Mouse (Mus musculus) erythroblast, embryonic 14.5 days (primary cell): ENCODE results near the gene Hdac1. TPM values are rescaled to one million over a fixed set of nuclear protein-coding genes. Genes with fewer than 3 reads are reported as not detected.
"Not testable (repeated sequence)": the region's sequence is repeated elsewhere in the genome, so short reads cannot be mapped to it uniquely, and the experiment has no call there.

Experiments used
- H3K27me3 ChIP-seq: 2 replicates; pipeline ENCODE4 v1.6.1; 2012; ENCODE audit warnings: inconsistent platforms; ENCODE audit not compliant: control insufficient read depth
- H3K36me3 ChIP-seq: 2 replicates; pipeline ENCODE4 v1.6.1; 2012; ENCODE audit warnings: mild to moderate bottlenecking, inconsistent platforms; ENCODE audit not compliant: control insufficient read depth
- H3K4me1 ChIP-seq: 2 replicates; pipeline ENCODE4 v1.6.1; 2012; ENCODE audit warnings: inconsistent platforms; ENCODE audit not compliant: control insufficient read depth
- H3K4me3 ChIP-seq: replicated peaks from 2 replicates; pipeline ENCODE3; 2012; ENCODE audit warnings: moderate library complexity, mild to moderate bottlenecking, inconsistent platforms
- H3K9me3 ChIP-seq: 2 replicates; pipeline ENCODE4 v1.6.1; 2012; ENCODE audit warnings: low read length, inconsistent platforms, mixed read lengths; ENCODE audit not compliant: control insufficient read depth
- GATA1 ChIP-seq: IDR thresholded peaks from 2 replicates; pipeline ENCODE4 v1.6.1; 2012; ENCODE audit warnings: low read length, inconsistent platforms, mixed read lengths
- TAL1 ChIP-seq: IDR thresholded peaks from 3 replicates; pipeline ENCODE4 v1.6.1; 2012; ENCODE audit warnings: low read length, inconsistent platforms, mixed read lengths
- polyA plus RNA-seq: library from polyadenylated mRNA; stranded (reverse); fragments of >175 nt; gene quantifications from 2 replicates; pipeline ENCODE4 v1.2.3, GENCODE M21; 2012

The Hdac1 gene
- polyA plus RNA-seq, 1 experiment = 9.2 TPM

DNA sequence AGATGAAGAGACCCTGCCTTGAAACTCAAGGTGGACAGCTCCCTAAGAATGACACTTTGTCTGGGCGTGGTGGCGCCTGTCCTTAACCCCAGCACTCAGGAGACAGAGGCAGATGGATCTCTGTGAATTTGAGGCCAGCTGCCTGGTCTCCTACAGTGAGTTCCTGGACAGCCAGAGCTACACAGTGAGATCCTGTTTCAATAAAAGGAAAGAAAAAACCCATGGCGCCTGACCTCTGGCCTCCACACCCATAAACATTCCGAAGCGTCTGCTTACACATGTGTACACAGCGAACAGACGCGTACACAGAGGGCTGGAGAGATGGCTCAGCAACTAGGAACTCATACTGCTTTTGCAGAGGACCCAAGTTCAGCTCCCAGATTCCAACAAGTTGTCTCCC is 21.2 kb upstream of the Hdac1 start:
- H3K9me3 ChIP-seq = no peaks in the 10 kb centered on the region
- no peaks in the 10 kb centered on the region; the same call in 1 of the 2 replicates for H3K27me3 ChIP-seq
- no peaks in the 10 kb centered on the region for H3K36me3 ChIP-seq
- peaks cover 13% of the 10 kb centered on the region for H3K4me1 ChIP-seq
- TF ChIP-seq GATA1 (no peak), TAL1 (no peak)
- H3K4me3 ChIP-seq = no peak overlapping the region

DNA sequence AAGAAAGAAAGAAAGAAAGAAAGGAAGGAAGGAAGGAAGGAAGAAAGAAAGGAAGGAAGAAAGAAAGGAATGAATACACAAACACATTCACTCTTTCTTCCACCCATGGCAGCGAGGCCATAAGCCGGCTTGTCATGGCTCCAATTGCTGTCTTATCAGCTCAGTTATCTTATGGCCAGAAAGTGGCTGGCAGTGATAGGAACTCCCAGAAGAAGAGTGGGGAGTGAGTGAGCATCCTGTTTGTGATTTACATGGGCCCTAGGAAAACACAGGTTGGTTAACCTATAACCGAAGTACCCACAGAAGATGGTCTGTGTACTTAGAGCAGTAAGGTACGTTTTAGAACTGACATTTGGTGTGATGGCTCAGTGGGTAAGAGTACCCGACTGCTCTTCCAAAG is 18.7 kb upstream of the Hdac1 start:
- TF ChIP-seq TAL1 (no peak), GATA1 (no peak; the same call in 1 of the 2 replicates)
- Histone ChIP-seq H3K27me3 (peaks cover under 1% of the 10 kb centered on the region), H3K36me3 (peaks cover 4% of the 10 kb centered on the region; the same call in 1 of the 2 replicates), H3K9me3 (no peaks in the 10 kb centered on the region), H3K4me3 (no peak overlapping the region), H3K4me1 (peaks cover 35% of the 10 kb centered on the region)

DNA sequence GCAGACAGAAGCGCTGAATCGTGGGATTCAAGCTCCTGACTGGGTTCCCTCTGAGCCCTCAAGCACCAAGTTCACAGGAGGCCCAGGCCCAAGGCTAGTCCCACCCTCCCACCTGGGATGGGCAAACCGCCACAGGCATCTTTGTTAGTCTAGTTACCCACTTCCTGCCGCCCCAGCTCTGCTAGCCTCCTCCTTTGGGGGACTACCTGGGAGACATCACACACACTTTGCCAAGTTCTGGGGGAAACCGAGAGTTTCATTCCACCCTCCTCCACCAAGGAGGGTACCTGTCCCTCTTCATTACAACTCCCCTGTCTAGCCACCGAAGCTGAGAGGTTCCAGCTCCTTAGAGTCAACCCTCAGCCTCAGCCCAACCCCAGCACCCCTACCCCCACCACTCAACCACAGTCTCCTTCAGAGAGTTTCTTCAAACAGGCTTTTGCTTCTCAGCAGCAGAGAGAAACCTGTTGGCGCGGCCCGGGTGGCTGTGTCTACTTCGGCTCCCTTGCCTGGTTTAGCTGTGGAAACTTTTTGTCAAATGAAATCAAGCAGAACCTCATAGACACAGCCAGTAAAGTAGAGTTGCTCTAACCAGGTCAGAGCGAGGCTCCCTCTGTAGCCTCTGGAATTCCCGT is 15.9 kb upstream of the Hdac1 start:
- Histone ChIP-seq H3K36me3 (peaks cover 4% of the 10 kb centered on the region; the same call in 1 of the 2 replicates), H3K27me3 (peaks cover 20% of the 10 kb centered on the region), H3K4me1 (peaks cover 52% of the 10 kb centered on the region), H3K4me3 (peak overlapping the region; percentile 71), H3K9me3 (no peaks in the 10 kb centered on the region)
- TF ChIP-seq TAL1 (no peak), GATA1 (no peak)

DNA sequence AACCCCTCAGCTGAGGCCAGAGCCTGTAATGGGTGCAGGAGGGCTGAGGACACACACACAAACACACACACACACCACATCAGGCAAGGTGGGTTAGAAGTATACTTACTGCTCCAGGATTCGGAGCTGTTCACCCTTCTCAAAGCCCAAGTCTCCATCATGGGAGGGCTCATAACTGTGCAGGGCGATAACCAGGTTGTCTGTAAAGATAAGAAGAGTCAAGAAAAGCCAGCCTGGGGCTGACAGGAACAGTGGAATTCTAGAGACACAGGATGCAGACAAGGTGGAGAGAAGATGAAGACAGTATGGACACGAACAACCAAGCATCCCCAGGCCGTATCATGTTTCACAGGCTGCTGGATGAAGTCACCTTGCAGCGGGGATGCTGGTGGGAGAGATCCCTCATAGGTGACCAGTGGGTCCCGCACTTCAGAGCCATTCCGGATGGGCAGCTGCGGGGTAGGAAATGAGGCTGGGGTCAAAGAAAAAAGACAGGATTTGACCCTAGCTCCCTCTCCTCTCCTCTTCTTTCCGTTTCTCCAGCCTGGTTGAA is 14.8 kb upstream of the Hdac1 start:
- TF ChIP-seq TAL1 = peak; percentile 89
- TF ChIP-seq GATA1 = peak; percentile 94
- H3K4me3 ChIP-seq = peak overlapping the region; percentile 71
- H3K4me1 ChIP-seq = peaks cover 52% of the 10 kb centered on the region
- 0 out of 2 replicates have a peak, but pooled peaks cover 2% of the 10 kb centered on the region for H3K9me3 ChIP-seq
- peaks cover 6% of the 10 kb centered on the region for H3K36me3 ChIP-seq
- H3K27me3 ChIP-seq = peaks cover 31% of the 10 kb centered on the region

DNA sequence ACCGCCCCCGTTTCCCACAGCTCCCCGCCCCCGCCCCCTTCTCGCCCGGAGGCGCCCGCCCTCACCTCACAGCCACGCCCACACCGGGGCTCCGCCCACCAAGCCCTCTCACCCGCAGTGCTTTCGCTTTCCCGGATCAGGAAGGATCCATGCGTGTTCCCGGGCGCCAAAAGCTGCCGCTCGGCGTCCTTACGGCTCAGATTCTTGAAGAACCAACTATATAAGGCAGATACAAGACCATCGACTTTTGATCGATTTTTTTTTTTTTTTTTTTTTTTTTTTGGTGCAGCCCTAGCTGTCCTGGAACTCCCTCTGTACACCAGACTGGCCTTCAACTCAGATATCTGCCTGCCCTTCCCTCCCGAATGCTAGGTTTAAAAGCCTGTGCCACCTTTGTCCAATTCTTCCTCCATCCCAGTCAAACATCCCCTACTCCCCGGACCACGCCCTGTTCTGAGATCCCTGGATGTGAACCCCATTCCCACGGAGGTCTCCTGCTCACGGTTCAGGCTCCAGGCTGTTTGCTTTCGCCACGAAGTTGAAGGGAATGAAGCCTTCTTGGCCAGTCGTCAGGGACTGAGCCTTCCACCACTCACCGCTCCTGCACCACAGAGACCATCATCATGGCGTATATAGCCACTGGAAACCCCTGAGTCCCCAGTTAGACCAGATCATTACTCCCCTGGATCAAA is 14.2 kb upstream of the Hdac1 start:
- Histone ChIP-seq H3K9me3 (0 out of 2 replicates have a peak, but pooled peaks cover 4% of the 10 kb centered on the region), H3K4me1 (peaks cover 52% of the 10 kb centered on the region), H3K27me3 (peaks cover 34% of the 10 kb centered on the region), H3K36me3 (peaks cover 6% of the 10 kb centered on the region), H3K4me3 (peak overlapping the region; percentile 71)
- no peak for TF ChIP-seq TAL1
- no peak for TF ChIP-seq GATA1

DNA sequence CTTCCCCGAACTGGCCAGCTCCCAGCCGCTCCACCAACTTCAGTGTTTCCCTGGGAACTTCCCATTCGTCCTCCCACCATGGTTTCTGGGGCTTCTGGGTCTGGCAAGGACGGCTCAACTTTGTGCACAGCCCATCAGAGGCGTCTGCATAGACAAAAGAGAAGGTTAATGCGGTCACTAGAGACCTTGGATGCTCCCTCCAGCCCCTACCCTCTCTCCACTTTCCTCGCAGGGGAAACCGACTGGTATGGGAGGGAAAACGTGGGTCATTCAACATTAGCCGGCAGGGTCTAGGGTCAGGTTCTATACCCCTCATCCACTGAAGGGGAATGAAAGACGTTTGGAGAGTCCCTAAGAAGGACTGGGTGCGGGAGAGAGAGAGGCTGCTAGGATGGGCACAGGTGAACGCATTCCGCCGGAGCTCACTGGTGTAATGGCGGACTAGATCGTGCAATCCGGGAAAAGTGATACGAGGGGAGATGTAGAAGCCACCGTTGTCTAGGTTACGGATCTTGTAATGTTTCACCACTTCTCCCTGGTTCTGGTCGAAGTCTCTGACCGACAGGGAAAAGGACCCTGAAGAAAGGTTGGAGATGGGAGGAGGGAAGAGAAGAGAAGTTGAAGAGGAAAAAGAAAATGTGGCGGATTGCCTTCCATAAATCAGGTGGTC is 13.5 kb upstream of the Hdac1 start:
- Histone ChIP-seq H3K4me3 (peak overlapping the region; percentile 71), H3K27me3 (peaks cover 34% of the 10 kb centered on the region), H3K4me1 (peaks cover 47% of the 10 kb centered on the region), H3K9me3 (0 out of 2 replicates have a peak, but pooled peaks cover 4% of the 10 kb centered on the region), H3K36me3 (peaks cover 6% of the 10 kb centered on the region)
- TF ChIP-seq GATA1 = no peak
- no peak for TF ChIP-seq TAL1

DNA sequence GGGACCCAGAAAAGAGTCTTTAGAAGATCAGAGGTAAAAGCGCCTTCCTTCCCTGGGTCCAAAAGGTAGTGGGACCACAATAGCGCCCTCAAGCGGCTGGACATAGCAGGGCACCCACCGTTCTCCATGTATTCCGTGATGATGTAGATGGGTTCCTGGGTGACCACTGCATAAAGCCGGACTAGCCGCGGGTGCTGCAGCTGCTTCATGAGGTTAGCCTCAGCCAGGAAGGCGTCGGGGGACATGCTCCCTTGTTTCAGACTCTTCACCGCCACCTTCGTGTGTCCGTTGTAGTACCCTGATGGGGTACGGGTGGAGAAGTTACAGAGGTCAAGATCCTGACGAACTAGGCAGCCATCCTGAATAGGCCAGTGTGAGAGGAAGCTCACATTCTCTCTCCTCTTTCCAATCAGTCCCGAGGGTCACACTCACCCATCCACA is 12.9 kb upstream of the Hdac1 start:
- TF ChIP-seq GATA1 = no peak
- TF ChIP-seq TAL1 = no peak
- H3K27me3 ChIP-seq = peaks cover 34% of the 10 kb centered on the region
- H3K4me1 ChIP-seq = peaks cover 44% of the 10 kb centered on the region
- 0 out of 2 replicates have a peak, but pooled peaks cover 4% of the 10 kb centered on the region for H3K9me3 ChIP-seq
- peak overlapping the region; percentile 71 for H3K4me3 ChIP-seq
- H3K36me3 ChIP-seq = peaks cover 6% of the 10 kb centered on the region

DNA sequence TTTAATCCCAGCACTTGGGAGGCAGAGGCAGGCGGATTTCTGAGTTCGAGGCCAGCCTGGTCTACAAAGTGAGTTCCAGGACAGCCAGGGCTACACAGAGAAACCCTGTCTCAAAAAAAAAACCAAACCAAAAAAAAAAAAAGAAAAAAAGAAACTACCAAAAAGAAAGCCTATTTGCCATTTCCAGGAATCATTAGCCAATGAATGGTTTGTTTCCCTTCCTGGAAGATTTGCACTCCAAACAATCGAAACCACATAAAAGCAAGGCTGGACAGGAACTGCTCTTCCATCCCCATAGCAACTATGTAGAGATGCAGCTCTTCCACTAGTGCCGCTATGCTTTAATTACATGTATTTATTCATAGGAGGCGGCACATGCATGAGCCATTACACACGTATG is 12.0 kb upstream of the Hdac1 start:
- H3K27me3 ChIP-seq = peaks cover 34% of the 10 kb centered on the region
- not testable (repeated sequence) for H3K4me3 ChIP-seq, H3K36me3 ChIP-seq, H3K9me3 ChIP-seq
- H3K4me1 ChIP-seq = peaks cover 40% of the 10 kb centered on the region

DNA sequence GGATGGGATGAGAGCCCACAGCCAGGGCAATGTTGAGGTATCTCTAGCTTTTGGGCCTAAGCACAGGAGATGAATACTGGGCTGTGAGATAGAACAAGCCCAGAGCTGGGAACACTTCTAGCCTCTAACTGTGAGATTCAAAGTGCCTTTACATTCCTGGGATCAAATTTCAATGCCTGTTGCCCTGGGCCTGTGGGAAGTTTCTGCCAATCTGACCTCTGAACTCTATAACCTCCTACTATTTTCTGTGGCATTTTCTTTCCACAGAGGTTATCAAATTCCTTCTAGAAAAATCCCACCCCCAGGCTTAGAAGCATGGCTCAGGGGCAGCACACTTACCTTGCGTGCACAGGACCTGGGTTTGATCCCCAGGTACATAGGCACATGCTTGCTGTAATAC is 7.8 kb upstream of the Hdac1 start:
- peaks cover 25% of the 10 kb centered on the region for H3K27me3 ChIP-seq
- no peak overlapping the region for H3K4me3 ChIP-seq
- peaks cover 8% of the 10 kb centered on the region for H3K36me3 ChIP-seq
- H3K4me1 ChIP-seq = peaks cover 24% of the 10 kb centered on the region
- H3K9me3 ChIP-seq = 0 out of 2 replicates have a peak, but pooled peaks cover 4% of the 10 kb centered on the region
- TF ChIP-seq GATA1 (no peak), TAL1 (no peak)
